Comparison of ENCODE assay signal across 18 mouse cellular contexts in genomic region chr1:143006045-143006444, GRCm38 (mm10).
"Had no signal": no experiment of that assay in that cellular context is flagged by ENCODE, and none has a peak within 500 bp of the region (broad histone marks: within the 10 kb centered on the region; RNA-seq: fewer than 3 reads in every experiment).

No protein-coding gene starts in this region.

- H3K9me3 ChIP-seq: midbrain, embryonic 10.5 days; midbrain, embryonic 12.5 days; neural tube, embryonic 13.5 days; neural tube, embryonic 15.5 days had no signal

- H3K27ac ChIP-seq: midbrain, embryonic 10.5 days; midbrain, embryonic 12.5 days; neural tube, embryonic 13.5 days; neural tube, embryonic 15.5 days had no signal

- H3K4me1 ChIP-seq: midbrain, embryonic 10.5 days; midbrain, embryonic 12.5 days; neural tube, embryonic 13.5 days; neural tube, embryonic 15.5 days had no signal

- H3K36me3 ChIP-seq: midbrain, embryonic 10.5 days; midbrain, embryonic 12.5 days; neural tube, embryonic 13.5 days; neural tube, embryonic 15.5 days had no signal

- H3K9ac ChIP-seq: lung, embryonic 14.5 days; midbrain, embryonic 12.5 days; neural tube, embryonic 13.5 days; neural tube, embryonic 15.5 days had no signal

- DNase-seq: lung, embryonic 14.5 days; lung, postnatal 10 days; lung, postnatal 4 days; midbrain, embryonic 14.5 days; retina, postnatal 1 day; right cerebral cortex, adult 18-20 months; right cerebral cortex, postnatal 25 days; right cerebral cortex, postnatal 4 days; spleen, adult 18-20 months; thymus, adult 18-20 months; thymus, postnatal 14 days; thymus, postnatal 36 days had no signal

- H3K4me2 ChIP-seq: lung, embryonic 14.5 days; midbrain, embryonic 12.5 days; neural tube, embryonic 13.5 days; neural tube, embryonic 15.5 days had no signal

- H3K27me3 ChIP-seq: midbrain, embryonic 12.5 days; neural tube, embryonic 13.5 days; neural tube, embryonic 15.5 days had no signal

- H3K4me3 ChIP-seq: midbrain, embryonic 10.5 days; midbrain, embryonic 12.5 days; myocyte; neural tube, embryonic 13.5 days; neural tube, embryonic 15.5 days had no signal

- ATAC-seq: midbrain, embryonic 16.5 days had no signal
